Mouse (Mus musculus) frontal cortex, adult 2 months (tissue): Measurements from ENCODE around the gene Snx18. TPM values are rescaled to one million over a fixed set of nuclear protein-coding genes. Genes with fewer than 3 reads are reported as not detected.

Experiments
- DNase-seq, 2 experiments: peaks; one replicate each; pipeline ENCODE4 v3.0.0; 2022; ENCODE audit warnings: low spot score in 1 of 2; ENCODE audit errors: extremely low spot score in 1 of 2
- polyA plus RNA-seq: library from polyadenylated mRNA; depleted of rRNA; stranded (reverse); fragments of >200 nt; gene quantifications from 2 replicates; pipeline ENCODE4 v1.2.3, GENCODE M21; 2012

Gene Snx18
- polyA plus RNA-seq, 1 experiment = 19.5 TPM

DNA sequence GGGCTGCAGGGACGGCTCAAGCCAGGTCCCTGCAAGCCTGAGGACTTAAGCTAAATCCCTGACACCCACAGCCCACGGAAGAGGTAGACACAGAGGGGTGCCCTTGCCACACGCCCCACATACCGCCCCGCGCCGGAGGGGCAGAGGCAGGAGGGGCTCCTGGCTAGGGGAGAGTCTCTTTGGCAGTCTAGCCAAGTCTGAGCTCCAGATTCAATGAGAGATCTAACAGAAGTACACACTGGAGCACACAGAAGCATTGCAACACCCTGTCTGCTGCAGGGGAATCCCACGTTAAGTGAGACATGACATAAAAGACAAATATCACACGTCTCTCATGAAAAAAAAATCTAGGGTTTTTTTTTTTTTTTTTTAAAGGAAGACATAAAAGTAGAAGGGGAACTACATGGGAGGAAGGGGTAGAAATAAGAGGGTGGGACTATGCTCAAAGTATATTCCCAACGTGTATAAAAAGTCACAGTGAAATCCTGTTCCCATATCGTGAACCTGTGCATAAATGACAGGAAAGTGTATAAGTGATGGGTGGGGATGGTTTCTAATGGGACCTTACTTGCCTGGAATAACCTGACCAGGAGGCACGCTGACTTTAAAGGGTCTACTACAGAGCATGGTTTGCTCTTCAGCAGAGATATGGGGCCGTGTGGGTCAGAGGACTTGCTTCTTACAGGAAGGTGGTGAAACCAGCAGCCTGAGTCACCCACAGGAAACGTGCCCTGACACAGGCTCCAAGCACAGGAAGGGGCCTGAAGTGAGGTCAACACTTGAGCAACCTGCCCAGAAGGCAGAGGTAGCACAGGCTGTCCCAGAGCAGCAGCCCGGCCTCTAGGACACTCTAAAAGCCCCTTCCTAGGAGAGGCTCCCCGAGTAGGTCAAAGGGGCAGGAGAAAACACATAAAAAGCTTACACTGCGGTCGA lies 17.6 kb downstream of the Snx18 start:
- DNase-seq = no peak

- DNase-seq = no peak
Measured at GRCm38 (mm10) chr13:113599701-113600530, 18.4 kb downstream of the Snx18 start.

- DNase-seq = no peak
Measured at GRCm38 (mm10) chr13:113597616-113598015, 20.7 kb downstream of the Snx18 start.

DNA sequence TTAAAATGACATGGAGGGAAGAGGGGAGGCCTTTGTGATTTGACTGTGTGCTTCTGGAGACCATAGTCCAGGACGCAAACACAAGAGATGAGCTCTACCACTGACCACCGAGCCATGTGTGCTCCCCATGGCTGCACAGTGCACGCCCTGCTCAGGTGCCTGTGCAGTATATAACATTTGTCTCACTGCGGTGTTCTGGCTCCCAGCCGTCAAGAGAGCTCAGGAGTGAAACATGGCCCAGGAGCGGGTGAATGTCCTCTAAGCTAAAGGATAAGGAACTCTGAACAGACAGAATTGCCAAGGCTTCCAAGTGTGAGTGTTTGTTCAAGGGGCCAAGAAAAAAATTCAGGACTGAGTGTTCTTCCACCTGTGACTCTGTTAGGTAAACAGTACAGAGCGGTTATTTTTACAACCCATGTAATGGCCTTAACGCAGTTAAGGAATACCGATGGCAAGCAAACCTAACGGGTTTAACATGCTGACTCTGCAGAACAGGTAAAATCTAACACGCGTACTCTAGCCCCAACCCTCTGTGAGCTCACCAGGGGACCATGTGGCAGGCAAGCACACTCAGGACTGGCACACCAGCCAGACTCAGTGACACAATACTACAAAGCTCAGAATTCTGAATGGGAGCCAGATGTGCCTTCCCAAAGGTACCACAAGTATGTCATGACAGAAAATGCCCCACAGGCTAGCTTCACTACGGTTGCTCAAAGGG lies 21.4 kb downstream of the Snx18 start:
- no peak for DNase-seq

DNA sequence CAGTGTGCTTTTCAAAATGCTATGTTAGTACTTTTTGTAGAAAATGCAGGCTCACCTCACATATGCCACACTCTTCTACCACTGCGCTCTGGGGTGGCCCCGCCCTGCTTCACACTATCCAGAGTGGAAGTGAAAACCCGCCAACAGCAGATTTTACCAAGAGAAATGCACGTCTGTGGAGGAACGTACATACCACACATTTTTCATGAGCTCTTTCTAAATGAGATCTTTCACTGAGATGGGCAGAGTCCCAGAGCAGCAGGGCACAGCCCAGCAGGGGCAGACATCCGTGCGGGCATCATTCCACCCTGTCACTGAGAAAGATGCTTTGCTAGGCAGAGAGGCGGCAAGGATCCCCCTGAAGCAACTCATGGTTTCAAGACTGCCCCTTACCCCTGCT lies 22.4 kb downstream of the Snx18 start:
- DNase-seq = no peak

GRCm38 (mm10) chr13:113595219-113595618 lies 23.1 kb downstream of the Snx18 start:
- no peak for DNase-seq

DNA sequence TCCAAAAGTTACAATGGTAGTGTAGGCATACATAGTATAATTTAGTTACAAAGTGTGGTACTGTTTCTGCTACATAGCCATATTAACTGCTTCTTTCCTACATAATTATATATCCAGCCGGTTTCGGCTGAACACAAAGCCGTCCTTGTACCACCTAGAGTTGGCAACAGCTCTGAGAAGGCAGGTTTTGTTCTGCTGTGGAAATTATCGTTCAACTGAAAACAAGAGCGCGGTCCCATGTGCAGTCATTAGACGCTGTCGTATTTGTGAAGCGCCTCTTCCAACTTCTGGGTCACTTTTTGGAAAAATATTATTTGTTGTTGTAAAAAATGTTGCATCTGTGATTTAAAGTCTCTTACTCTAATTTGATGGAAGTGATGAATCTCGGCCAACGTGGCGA lies 24.0 kb downstream of the Snx18 start:
- DNase-seq = no peak

- no peak for DNase-seq
Measured at GRCm38 (mm10) chr13:113593711-113594110, 24.7 kb downstream of the Snx18 start.

- no peak for DNase-seq
Measured at GRCm38 (mm10) chr13:113592703-113593200, 25.6 kb downstream of the Snx18 start.

- no peak for DNase-seq
Measured at GRCm38 (mm10) chr13:113591336-113591735, 27.0 kb downstream of the Snx18 start.

DNA sequence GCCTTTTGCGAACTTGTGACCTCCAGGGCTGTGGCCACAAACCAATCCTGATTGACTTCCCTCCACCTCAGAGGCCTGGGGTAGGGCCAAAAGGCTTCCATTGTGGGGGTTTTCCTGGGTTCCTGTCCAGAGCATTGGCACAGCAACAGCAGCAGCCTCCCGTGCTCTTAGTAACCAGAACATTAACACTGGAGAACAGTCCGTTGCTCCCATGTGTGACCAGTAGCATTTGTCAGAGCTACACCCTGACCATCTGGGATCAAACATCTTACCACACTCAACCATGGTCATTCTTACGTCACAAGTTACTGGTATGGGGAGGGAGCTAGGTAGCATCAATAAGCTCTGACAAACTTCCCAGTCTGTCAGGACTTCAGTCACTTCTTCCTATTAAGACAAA lies 28.1 kb downstream of the Snx18 start:
- DNase-seq = no peak

DNA sequence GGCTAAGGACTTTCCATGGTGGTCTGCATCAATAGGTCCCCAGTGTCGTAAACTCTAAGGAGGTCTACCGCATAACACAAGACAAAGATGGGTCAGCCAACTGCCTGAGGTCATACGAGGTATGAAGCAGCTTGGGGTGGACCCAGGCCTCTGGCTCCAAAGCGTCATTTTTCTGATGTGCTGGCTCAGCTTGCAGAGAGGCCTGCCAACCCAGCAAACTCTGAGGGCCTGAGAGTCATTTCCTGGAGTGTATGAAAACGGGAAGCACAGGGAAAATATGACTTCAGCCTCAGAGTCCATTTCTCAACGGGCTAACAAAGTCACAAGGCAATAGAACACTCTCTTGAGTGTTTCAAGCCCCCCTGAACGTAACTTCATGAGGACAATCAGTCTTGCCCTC lies 28.9 kb downstream of the Snx18 start:
- DNase-seq = no peak

GRCm38 (mm10) chr13:113587200-113587936 lies 31.0 kb downstream of the Snx18 start:
- DNase-seq = peak; percentile 42 to 55

DNA sequence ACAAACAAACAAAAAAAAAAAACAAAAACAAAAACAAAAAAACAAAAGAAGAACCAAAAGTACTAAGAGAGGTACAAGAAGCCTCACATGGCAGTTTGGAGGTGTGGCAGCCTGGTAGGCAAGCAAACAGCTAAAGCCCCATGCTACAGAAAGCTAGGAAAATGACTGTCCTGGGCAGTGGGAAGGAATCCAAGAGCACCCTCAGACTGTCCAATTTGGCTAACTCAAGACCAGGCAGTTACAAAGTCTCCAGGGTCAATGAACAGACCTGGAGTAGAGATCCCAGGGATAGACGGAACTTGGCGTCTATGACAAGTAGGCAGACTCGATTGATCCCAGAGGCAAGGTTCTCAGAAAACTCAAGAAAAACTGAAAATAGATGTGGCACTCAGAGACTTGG lies 32.8 kb downstream of the Snx18 start:
- DNase-seq = no peak

DNA sequence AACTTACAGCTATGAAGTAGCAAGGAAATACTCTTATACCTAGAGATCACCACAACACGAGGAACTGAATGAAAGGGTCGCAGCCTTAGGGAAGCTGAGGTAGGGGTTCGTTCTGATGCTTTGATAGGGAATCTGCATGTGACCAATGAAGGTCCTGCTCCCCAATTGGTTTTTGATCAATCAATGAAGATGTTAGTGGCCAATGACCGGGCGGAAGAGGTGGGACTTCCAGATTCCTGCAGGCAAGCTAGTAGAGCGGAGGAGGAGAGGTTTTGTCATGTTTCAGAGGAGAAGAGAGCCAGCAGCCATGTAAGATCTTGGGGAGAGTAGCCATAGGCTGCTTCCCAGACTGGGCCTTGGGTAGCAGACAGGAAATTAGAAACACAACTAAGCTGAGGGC lies 33.9 kb downstream of the Snx18 start:
- DNase-seq = no peak

DNA sequence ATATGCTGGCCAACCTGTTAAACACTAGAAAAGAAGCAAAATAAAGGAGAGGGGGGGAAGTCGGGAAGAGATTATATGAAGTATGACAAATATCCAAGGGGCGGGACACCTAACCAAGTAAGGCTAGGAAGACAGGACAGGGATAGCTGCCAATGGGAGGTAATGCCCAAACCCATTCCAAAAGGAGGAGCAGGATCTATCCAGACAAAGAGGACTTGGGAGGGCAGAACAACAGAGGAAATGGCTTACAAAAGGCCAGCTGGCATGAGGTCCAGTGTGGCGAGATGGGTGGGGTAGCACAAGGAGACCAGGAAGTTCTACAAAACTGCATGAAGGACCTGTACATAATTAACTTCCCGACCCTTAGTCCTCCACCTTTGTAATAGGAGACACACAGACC lies 34.8 kb downstream of the Snx18 start:
- no peak for DNase-seq

GRCm38 (mm10) chr13:113582024-113582423 lies 36.3 kb downstream of the Snx18 start:
- no peak for DNase-seq

- no peak for DNase-seq
Measured at GRCm38 (mm10) chr13:113581436-113581835, 36.9 kb downstream of the Snx18 start.

- no peak for DNase-seq
Measured at GRCm38 (mm10) chr13:113580400-113580790, 38.0 kb downstream of the Snx18 start.

- no peak for DNase-seq
Measured at GRCm38 (mm10) chr13:113579788-113580399, 38.5 kb downstream of the Snx18 start.
